Mouse (Mus musculus): ENCODE measurements around the gene Npy4r.

The Npy4r gene

DNA sequence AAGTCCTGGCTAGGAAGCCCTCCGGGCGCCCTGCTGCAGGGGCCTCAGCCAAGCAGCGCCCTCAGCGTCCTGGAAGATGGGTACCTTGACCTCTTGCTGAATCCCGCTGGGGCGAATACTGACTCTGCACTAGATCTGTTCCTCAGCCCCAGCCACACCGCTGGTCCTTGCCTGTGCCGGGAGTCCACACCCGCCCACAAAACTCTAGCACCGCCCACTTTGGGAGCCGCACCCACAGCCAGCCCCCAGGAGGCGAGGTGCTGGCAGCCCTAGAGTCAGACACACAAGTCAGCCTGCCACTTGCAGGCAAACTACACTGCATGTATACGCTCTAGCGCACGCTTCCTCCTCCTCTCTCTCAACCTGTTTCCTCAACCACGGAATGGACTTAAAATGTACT lies at the start of gene Npy4r:
TSS of gene Npy4r (minus strand) at position 148 of the 400 bp plus-strand sequence.
- peak; percentile 24 for DNase-seq (ENCODE audit: low spot score)

DNA sequence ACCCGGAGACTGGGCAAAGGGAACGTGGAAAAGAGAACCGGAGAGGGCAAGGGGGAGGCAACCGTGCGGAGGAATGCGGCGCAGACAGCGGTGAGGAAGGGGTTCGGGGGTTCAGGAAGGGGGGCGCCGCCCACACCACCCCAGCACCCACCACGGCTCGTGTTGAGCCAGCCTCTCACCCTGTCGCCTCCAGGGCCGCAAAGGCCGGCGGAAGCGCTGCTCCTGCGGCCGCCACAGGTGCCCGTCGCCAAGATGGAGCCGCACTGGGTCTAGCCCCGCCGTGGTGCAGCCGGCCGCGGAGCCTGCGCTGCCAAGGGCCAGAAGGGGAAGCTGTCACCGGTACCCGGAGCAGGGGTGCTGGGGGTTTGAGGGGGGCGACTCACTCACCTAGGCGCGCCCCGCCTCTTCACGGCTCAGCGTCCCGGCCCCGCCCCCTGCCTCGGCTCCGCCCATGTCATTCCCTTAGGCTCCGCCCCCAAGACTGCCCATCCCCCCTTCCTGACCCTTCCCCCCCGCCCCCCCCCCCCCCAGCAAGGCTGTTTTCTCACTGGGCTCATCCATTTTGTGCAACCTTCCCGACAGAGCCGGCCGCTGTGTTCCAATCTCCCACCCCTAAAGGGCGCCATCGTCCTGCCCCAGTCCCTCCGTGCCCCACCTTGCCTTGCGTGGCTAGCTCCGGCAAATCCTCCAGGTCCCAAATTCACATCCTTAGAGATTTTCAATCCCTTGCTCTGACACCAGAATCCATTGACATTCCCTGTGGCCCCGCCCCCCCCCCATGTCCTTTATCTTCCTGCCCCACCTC lies 49.1 kb upstream of the Npy4r start, which contains the start of gene Gprin2:
TSS of gene Gprin2 (minus strand) at position 423 of the 805 bp plus-strand sequence.
- peak; percentile 15 for DNase-seq (ENCODE audit: low spot score)

DNA sequence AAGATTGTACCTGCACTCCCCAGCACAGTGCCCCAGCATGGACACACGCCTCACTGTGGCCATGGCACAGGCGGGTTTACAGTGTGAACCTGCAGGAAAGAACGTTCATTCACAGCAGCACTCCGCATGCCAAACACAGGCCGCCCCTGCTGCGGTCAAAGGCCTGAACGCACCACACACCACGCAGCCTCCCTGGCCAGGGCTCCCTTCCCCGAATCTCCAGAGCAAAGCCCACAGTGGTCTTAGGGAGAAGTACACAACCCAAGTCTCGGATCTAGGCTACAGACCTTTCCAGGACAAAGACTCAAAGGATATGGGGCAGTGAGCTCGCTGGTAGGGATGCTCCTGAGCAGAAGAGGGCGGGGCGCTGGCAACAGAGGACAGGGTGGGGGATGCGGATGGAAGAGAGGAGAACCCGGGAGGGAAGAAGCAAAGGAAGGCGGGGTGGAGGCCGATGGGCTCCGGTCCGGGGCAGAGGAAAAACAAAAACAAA lies 48.5 kb upstream of the Npy4r start:
- DNase-seq (ENCODE audit: low spot score), result no peak

DNA sequence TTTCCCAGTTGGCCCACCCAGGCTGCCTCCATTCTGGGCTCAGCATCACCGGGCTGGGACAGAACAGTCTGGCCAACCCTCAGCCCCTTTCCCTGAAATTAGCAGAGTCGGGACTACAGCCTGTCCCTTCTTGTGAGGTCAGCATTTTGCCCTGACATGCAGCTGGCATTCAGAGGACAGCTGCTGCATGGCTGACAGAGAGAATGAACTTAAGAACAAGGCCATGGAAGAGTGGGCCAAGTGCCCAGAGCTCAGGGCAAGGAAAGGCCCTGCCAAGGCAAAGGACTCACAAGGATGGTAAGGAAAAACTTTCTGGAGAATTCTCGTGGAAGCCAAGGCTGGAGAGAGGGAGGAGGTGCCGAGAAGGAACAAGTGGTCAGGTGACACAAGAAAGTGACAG lies 44.4 kb upstream of the Npy4r start:
- no peak for DNase-seq (ENCODE audit: low spot score)

DNA sequence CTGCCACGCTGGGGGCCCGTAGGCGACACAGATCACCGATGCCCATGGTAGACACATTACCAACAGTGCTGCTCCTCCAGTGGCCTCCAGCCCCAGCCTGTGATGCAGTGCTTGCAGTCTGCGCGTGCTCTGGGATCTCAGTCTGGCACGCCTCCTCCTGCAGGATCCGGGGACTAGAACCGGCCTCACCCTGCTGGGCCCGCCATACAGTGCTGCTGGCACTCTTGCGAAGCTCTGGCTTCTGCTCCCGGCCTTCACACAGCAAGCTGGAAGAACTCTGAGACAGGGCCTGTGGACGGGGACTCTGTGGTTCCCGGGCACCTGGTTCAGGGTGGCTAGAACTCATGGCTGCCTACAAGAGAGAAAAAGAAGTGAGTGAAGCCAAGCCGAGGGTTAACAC lies 43.2 kb upstream of the Npy4r start:
- no peak for DNase-seq (ENCODE audit: low spot score)

DNA sequence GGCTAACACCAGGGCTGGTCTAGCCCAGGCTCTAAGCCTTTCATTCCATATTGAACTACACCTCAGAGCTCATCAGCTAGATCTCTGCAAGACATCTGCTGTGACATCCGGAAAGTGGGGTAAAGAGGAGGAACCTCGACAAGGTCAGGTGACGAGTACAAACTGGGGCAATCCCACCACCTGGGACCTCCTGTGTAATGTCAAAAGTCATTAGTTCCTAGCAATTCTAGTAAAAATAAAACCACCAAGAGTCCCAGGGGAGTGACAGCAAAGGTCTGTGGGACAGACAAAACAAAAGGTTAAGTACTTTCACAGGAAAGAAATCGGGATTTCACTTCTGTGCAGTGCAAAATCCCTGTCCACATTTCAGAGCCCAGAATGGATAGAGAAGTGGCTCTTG lies 41.6 kb upstream of the Npy4r start:
- no peak for DNase-seq (ENCODE audit: low spot score)

DNA sequence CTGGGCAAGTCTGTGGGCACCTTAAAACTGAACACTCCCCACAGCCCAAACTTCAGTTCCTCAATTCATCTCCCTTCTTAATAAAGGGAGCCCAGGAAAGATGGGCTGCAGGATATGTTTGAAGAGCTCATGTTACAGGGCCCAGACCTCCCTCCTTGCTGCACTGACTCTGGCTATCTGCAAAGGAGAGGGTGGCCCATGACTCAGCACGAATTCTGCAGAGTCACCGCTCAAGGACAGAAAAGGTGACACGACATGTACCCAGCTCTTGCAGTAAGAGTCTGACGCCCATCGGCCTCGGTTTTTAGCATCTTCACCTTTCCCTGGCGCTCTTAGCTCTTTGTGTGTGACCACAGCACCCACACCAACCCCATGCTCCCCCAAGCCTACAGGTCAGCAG lies 38.1 kb upstream of the Npy4r start:
- no peak for DNase-seq (ENCODE audit: low spot score)

DNA sequence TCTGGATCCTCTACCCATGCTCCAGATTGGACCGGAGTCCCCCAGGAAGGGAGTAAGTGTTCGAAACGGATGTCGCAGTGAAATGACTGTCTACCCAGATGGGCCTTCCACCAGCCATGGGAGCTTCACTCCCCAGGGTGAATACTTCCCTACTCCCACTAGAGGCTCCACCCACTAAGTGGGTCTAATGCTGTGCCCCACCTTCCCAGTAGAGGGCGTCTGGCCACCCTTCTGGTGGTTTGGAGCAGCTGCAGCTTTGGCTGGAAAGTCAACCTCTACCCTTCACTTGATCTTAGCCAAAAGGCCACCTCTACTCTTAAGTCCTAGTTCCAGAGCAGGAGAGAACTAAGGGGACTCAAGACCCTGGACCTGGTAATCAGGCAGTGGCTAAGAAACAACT lies 36.3 kb upstream of the Npy4r start:
- no peak for DNase-seq (ENCODE audit: low spot score)

DNA sequence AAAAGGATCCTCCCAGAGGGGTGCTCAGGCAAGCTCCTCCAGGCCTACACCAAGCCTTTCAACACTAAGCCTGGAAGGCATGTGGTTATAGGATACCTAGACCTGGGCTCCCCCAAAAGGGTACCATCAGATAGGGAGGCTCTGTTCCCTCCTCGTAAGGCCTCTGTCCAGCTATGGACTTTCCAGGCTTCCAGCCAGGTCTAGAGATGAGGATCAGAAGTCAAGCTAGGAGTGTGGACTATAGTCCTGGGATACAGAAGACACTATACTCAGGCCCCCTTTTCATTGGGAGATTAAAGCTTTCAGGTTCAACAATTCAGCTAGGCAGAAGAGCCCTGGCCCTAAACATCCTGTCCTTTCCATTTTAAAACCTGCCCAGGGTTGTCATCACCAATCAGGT lies 30.8 kb upstream of the Npy4r start:
- DNase-seq (ENCODE audit: low spot score), result no peak

DNA sequence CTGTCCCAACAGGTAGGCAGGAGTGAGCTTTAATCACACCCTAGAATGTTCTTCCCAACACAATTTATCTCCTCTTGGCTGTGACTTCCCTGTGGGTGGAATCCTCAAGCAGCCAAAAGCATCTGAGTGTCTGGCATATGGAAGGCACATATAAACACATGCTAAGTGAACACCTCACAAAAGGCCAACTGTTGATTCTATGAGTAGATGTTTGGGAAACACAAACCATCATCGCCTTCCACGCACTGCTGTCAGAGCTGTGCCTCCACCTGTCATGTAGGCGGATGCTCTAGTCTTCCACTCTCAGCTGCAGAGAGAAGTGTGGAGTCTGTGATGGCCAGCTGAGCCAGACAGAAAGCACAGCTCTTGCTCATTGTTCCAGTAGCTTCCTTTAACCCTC lies 27.1 kb upstream of the Npy4r start:
- DNase-seq (ENCODE audit: low spot score), result no peak

DNA sequence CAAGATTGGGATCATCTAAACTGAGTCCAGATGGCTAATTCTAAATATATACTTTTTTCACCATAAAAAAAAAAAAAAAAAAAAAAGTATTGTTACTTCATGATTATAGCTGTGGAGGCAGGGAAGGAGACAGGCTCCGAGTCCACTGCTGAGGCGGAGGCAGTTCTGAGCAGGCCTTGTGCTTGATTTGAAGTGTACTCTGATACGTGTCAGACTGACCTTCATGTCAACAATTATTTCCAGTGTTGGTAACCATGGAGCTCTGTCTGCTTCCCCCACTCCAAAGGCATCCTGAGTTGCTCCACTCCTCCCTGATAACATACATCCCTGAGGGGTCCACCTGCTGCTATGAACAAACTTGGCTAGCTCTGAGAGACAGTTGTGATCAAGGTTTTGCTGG lies 18.8 kb upstream of the Npy4r start:
- no peak for DNase-seq (ENCODE audit: low spot score)

DNA sequence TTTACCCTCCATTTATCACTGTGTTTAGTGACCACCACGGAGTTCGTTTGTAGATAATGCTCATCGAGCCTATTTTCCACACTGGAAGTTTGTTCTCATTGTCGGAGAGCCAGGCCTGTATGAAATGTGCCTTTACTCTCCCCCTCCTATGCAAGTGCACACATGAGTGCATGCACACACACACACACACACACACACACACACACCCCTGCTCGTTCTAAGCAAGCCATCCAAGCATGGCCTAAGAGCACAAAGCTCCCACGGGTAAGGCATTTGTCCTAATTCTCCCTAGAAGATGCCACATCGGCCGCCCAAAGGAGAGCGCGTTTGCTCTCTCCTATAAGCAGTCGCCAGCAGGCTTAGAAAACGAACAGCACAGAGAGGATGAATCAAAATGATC lies 3.5 kb upstream of the Npy4r start:
- DNase-seq (ENCODE audit: low spot score), result no peak

DNA sequence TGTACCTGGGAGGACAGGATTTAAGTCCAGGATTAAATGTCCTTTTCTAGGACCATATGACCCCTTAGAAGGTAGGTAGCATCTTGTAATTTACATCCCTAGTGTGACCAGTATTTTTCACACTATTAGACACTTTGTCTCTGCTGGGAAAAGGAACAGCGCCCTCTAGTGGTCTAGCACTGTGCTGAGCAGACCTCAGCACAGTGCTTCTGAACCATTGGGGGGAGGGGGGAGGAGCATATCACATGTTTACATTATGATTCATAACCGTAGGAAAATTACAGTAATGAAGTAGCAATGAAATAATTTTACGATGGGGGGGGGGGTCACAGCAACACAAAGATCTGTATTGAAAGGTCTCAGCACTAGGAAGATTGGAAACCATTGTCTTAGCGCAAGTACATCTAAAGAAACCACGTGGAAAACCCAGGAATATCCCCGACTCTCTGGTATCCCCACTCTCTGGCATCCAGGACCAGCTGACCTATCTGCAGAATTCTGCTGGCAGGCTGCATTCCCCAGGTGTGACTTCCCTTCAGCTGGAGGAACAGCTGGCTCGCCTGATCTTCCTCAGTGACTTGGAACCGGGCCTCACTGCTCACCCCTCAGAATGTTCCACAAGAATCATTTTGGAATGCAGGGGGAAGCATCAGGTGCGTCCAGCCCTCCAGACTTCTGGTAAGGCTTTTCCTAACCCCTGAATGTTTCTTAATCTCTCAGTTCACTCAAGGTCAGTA lies 2.5 kb upstream of the Npy4r start:
- no peak for DNase-seq (ENCODE audit: low spot score)

DNA sequence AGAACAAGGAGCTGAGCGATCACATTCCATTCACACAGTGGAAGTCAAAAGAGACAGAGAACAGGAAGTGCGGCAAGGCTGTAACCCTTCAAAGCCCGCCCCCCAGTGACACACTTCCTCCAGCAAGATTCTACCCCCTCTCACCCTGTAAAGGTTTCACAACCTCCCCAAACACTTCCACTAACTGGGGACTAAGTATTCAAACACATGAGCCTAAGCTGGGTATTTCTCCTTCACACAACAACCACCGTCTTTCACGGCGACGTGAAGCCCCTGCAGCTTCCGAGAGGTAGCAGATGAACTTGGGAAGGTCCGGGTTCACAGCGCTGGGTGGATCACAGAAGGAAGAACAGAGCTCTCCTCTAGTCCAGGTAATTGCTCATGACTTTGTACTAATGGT lies 9.4 kb downstream of the Npy4r start:
- no peak for DNase-seq (ENCODE audit: low spot score)

DNA sequence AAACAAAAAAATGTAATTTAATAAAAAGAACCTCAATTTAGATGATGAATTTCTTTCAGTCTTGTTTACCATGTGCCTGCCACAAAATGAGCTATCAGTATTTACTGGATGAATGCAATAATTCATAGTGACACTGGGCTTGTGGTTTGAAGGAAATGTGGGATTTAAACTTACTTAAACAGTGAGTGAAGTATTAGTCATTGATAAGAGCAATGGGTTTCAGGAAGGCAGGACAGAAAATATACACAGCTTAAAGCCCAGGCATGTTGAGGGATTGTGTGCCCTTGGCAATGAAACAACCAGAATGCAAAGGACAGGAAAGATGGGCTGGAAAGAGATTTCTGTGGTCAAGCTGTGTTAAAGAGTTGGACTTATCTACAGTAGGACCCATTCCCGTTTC lies 10.0 kb downstream of the Npy4r start:
- no peak for DNase-seq (ENCODE audit: low spot score)

DNA sequence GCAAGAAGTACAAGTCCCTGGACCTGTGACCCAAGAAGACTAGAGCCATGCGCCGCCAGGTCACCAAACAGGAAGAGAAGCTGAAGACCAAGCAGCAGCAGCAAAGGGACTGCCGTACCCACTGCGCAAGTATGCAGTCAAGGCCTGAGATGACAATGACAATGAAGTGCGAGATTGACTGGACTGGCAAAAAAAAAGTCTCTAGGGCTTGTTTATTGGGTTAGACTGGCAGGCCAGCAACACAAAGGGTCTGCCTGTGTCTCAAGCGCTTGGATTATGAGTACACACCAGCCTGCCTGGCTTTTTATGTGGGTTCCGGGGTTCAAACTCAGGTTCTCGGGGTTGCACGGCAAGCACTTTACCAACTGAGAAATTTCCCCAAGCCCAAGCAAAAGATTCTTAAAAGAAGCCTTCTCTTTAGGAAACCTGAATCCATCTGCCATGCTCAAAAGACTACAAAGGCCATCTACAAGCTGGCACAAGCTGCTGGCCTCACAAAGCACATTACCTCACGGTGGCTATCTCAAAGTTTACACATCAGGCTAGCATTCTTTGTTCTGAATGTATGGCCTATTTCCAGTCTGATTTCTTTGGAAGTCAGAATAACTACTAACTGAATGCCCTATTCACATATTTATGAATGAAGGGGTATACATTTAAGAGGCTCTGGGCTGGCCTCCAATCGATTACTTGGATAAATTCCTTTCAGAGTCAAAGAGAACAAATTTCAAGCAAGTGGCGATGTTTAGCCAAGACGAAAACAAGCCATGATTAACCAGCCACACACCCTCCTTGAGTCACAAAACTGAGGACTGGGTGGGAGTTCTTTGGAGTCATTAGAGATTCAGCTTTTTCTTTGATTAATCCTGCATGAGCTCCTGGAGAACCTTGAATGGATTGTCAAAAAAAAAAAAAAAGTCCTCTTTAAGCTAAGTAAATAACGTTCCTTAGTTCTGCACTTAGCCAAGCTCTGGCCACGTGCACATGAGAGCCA lies 12.3 kb downstream of the Npy4r start:
- DNase-seq (ENCODE audit: low spot score), result no peak

DNA sequence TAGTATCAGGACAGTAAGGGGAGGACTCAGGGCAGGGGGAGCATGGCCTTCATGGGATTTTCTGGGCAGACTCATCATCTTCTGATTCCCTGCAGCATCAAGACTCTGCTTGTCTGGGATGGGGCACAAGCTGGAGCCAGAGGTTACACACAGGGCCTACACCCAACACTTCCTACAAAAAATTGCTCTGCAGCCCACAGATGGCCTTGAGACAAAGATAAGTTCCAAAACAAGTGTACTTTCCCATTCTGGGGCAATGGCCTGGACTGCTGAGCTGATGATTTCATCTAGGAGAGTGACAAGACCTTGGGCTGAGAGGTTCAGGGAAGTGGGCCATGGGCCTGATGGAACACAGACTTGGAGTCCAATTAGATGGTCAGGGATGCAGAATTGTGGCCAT lies 16.9 kb downstream of the Npy4r start:
- DNase-seq (ENCODE audit: low spot score), result no peak

DNA sequence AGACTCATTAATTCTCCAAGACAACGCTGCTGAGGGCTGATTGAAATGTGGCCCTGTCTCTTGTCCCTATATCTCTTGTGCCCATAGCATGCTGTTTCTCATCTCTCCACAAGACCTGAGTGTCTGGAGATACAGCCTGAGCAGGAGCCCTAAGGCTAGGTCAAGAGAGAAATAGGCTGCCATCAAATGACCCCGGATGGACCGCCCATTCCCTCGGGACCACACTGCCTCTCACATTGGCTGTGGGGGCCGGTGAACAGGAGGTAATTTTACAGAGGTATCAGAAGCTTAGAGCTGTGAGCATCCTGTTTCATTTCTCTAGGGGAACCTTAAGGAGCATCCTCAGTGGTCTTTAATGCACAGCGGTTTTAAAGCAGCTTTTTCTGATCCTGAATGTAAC lies 21.1 kb downstream of the Npy4r start:
- no peak for DNase-seq (ENCODE audit: low spot score)

DNA sequence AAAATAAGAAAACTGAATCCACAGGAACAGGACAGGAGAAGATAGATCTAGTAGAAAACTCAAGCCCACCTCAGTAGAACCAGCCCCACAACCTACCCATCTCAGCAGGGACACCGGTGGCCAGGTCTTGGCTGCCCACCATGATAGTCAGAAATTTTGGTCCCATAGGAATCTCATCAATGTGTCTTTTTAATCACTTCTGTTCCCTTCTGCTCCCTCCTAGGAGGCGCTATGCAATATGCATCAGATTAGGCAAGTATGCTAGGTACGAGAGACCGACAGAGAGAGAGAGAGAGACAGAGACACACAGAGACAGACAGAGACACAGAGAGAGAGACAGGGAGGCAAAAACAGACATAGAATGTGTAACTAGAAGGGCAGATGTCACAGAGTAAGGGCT lies 30.6 kb downstream of the Npy4r start:
- DNase-seq (ENCODE audit: low spot score), result no peak

DNA sequence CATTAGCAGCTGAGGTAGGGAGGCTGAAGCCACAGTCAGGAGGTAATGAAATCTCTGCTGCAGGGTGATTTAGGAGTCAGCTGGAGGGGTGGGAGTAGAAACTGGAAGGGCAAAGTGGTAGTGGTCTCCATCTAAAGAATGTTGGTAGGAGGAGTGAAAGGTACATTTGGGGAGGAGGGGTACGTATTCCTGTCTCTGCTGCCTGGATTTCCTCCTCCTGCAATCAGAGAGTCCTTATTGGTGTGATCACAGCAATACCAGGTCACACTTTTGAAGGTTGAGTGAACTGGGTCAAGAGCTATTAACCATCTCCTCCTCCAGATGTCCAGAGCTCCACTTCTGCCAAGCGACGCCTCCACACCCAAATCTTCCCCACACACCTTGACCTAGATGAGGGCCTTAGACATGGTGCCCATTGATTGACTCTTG lies 31.4 kb downstream of the Npy4r start:
- DNase-seq (ENCODE audit: low spot score), result no peak

DNA sequence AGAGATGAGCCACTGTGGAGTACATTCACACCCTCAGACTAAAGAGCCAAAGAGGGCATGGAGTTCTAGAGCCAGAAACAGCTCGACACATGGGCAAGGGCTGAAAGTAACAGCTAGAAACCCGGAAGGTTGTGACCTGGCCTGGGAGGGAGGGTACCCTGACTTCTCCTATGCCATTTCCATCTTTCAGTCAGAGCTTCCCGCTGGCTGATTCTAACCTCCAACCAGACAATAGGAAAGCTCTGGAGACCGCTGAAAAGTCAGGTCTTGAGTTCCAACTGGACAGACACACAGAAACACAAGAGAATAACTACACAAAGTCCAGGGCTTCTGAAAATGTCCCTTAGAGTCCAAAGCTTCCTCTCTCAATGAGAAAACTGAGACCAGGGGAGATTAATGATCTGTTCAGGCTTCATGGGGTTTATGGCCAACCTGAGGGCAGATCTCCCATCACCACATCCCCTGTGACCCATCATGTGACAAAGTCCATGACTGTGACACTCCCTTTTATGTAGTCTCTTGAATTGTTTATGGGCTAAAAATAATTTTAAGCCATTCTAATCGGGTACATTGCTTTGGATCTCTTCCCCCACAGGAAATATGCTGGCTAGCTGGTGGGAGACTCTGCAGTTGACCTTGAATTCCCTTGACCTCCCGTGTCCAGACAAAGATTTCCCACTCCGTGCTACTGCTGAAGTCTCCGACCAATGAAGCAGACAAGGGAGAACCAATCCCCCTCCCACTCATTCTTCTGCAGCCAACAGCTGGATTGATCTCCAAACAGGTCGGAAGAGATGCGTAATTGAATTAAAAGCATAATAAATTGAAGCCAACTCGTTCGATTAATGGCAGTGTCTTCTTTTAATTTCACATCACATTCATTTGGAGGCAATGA lies 32.0 kb downstream of the Npy4r start:
- DNase-seq (ENCODE audit: low spot score), result no peak

Measured in ovary, postnatal 10 days (tissue).